Mouse (Mus musculus) stomach, postnatal 0 days (tissue): ENCODE results near the gene Zc3h18.

Experiments used
- CTCF ChIP-seq: IDR thresholded peaks from 2 replicates; pipeline ENCODE4 v1.5.1; 2016; ENCODE audit warnings: antibody characterized with exemption, low read depth, mild to moderate bottlenecking, moderate library complexity
- EP300 ChIP-seq: optimal IDR thresholded peaks from 2 replicates; pipeline ENCODE3; 2016; ENCODE audit warnings: antibody characterized with exemption

GRCm38 (mm10) chr8:122442781-122443180 lies 66.4 kb downstream of the Zc3h18 start:
- no peak for TF ChIP-seq CTCF
- TF ChIP-seq EP300 = no peak
